15 mouse cellular contexts compared by ENCODE assay signal in the genomic region with DNA sequence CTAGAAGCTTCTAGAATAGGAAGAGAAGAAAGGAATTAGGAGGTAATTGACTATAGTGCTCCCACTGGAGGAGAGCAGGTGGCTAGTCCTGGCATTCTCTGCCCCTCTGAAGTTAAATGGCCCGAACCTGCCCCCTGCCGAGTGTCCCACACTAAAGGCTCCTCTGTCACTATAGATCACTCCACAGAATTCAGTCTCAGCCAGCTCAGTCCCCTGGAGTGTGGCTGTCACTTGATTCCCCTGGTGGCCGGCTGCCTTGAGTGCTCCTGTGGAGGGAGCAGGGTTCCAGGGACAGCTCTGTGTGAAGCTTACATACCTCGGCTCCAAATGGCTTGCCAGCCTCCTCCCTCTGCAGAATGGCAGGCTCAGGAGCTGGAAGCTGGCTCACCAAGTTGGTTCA. TPM values are rescaled to one million over a fixed set of nuclear protein-coding genes. Genes with fewer than 3 reads are reported as not detected.
DNase-seq lines count a peak whose midpoint lies in the region; ATAC-seq lines count a peak whose summit lies in the region.
"Had no signal": no experiment of that assay in that cellular context is flagged by ENCODE, and none has a peak within 500 bp of the region (broad histone marks: within the 10 kb centered on the region; RNA-seq: fewer than 3 reads in every experiment).

No protein-coding gene starts in this region.

- H3K27me3 ChIP-seq in heart, embryonic 14.5 days (ENCODE audit: control insufficient read depth, insufficient read depth, low read length) = no peaks in the 10 kb centered on the region
- no peaks in the 10 kb centered on the region for H3K27me3 ChIP-seq in lung, embryonic 16.5 days (ENCODE audit: control insufficient read depth, insufficient read depth, low read depth, low read length)

- no peak overlapping the region for H3K27ac ChIP-seq in heart, embryonic 14.5 days (replicated peaks in 1 of 2; ENCODE audit: control insufficient read depth in 1 of 2, insufficient read depth in 1 of 2, low read depth in 2 of 2, low read length in 2 of 2)
- H3K27ac ChIP-seq in lung, embryonic 16.5 days (ENCODE audit: low read length) = no peak overlapping the region

- H3K4me1 ChIP-seq in heart, embryonic 14.5 days (ENCODE audit: control insufficient read depth in 2 of 2, insufficient read depth in 2 of 2, low read length in 2 of 2) = peaks cover 24% of the 10 kb centered on the region in 2 experiments
- peaks cover 23% of the 10 kb centered on the region for H3K4me1 ChIP-seq in lung, embryonic 16.5 days (replicated peaks; ENCODE audit: control insufficient read depth, insufficient read depth, low read length)

- H3K9me3 ChIP-seq in heart, embryonic 14.5 days (ENCODE audit: control insufficient read depth, low read length) = no peaks in the 10 kb centered on the region
- H3K9me3 ChIP-seq in lung, embryonic 16.5 days (ENCODE audit: control insufficient read depth, low read length) = no peaks in the 10 kb centered on the region

- 10% methylated on average over 4 of the region's 4 CpGs for WGBS in heart, embryonic 14.5 days
- WGBS in lung, embryonic 16.5 days = 10% methylated on average over 4 of the region's 4 CpGs

- H3K4me3 ChIP-seq in heart, embryonic 14.5 days (ENCODE audit: control insufficient read depth in 1 of 2, insufficient read depth in 1 of 2, low read depth in 1 of 2, low read length in 2 of 2) = no peak overlapping the region
- no peak overlapping the region for H3K4me3 ChIP-seq in lung, embryonic 16.5 days (ENCODE audit: low read length)
- H3K4me3 ChIP-seq: myocyte had no signal

- H3K36me3 ChIP-seq in heart, embryonic 14.5 days (ENCODE audit: control insufficient read depth, insufficient read depth, low read length) = no peaks in the 10 kb centered on the region
- no peaks in the 10 kb centered on the region for H3K36me3 ChIP-seq in lung, embryonic 16.5 days (ENCODE audit: control insufficient read depth, insufficient read depth, low read length)

- intact Hi-C loops in heart, postnatal 10 days (cut with DNase I) = no loop called here

- DNase-seq in heart, postnatal 10 days = no peak
- DNase-seq in lung, postnatal 36 days = no peak
- peak; percentile 69 for DNase-seq in gastrocnemius, postnatal 25 days
- peak; percentile 66 for DNase-seq in retina, embryonic 14.5 days (ENCODE audit: low spot score)
- DNase-seq in adrenal gland, postnatal 14 days = no peak
- DNase-seq: heart, postnatal 4 days; lung, postnatal 4 days; right cerebral cortex, adult 18-20 months; thymus, postnatal 25 days had no signal

- ATAC-seq in heart, embryonic 14.5 days (ENCODE audit: insufficient number of reproducible peaks, insufficient read depth, low FRiP score, low read depth) = peak; percentile 44; the same call in 1 of the 2 replicates
- peak; percentile 46; the same call in 1 of the 2 replicates for ATAC-seq in lung, embryonic 16.5 days (ENCODE audit: low read depth)

- no peak overlapping the region for H3K9ac ChIP-seq in heart, embryonic 14.5 days (ENCODE audit: low read length)
- no peak overlapping the region for H3K9ac ChIP-seq in lung, embryonic 16.5 days (ENCODE audit: low read length)

- no peak overlapping the region for H3K4me2 ChIP-seq in heart, embryonic 14.5 days (ENCODE audit: low read length)
- H3K4me2 ChIP-seq in lung, embryonic 16.5 days (ENCODE audit: low read depth, low read length) = no peak overlapping the region

RNA-seq across cellular contexts. Expression of gene Ccdc182, which starts 33.2 kb away (rescaled TPM):
- polyA plus RNA-seq in heart, embryonic 14.5 days (2014; fragmentation: Nextera tagmentation; extraction: Ambion mirVana) = not detected in 2 replicates
- not detected for total RNA-seq in heart, postnatal 10 days (2021)
- not detected in 2 replicates for polyA plus RNA-seq in lung, embryonic 16.5 days (2015; fragmentation: Nextera tagmentation; extraction: Ambion mirVana)
- total RNA-seq in gastrocnemius, postnatal 25 days (2021) = not detected
- not detected in 2 replicates for total RNA-seq in adrenal gland, postnatal 14 days (2021)
- total RNA-seq: common myeloid progenitor, adult 5-6 weeks; heart, postnatal 4 days; layer of hippocampus, adult 8-10 months had no signal
- polyA plus RNA-seq: gonadal fat pad, adult 2 months; myocyte had no signal

Comparison
In these comparisons a context has a peak if more than half of its experiments do, and no peak if none do; other contexts are left out.
1. DNase-seq: peak in gastrocnemius, postnatal 25 days (single experiment) and retina, embryonic 14.5 days (single experiment); none in heart, postnatal 10 days (0 of 2), lung, postnatal 36 days (single experiment) and adrenal gland, postnatal 14 days (single experiment).